Mouse (Mus musculus) A20 (cell line): Measurements from ENCODE around the gene Odf3l2.
A peak's percentile ranks its signal among the peaks of the same experiment; 100 is the strongest.

Experiments
- DNase-seq: peaks from one replicate; pipeline ENCODE4 v3.0.0-alpha.2; 2011; ENCODE audit warnings: low read depth, low spot score

Gene Odf3l2

DNA sequence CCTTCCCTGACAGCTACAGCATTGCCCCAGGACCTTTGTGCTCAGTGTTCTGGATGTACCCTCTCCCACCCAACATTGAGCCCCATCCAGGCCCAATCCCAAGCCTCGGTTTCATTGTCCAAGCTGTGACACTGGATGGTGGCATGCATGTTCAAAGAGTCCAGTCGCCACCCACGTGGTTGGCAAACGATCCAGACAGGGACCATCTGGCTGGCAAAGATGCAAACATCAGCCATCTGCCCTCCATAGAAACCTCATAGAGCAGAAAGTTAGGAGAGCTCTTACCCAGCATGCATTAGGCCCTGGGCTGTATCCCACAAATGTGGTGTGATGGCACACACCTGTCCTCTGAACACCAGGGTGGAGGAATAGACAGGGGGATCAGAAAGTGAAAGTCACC, 14.1 kb downstream of the Odf3l2 start:
- no peak for DNase-seq

- DNase-seq, result no peak
Observed at GRCm38 (mm10) chr10:79628377-79628776, 17.2 kb downstream of the Odf3l2 start.

DNA sequence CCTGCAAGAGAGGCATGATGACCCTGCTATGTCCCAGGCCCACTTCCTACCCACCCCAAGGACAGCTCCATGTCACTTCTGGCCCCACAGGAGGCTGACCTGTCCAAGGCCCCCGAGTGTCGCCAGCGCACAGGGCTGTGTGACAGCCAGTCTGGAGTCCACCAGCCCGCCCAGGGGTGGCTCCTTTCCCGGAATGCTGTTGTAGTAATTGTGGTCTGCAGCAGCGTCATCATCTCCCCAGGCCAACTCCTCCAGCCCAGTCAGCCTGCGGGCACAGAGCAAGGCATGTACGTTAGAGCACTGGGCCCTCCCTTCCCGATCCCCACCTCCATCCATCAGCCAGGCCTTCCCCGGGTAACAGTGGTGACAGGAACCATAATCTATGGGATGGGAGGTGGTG, 19.4 kb downstream of the Odf3l2 start:
- no peak for DNase-seq

DNA sequence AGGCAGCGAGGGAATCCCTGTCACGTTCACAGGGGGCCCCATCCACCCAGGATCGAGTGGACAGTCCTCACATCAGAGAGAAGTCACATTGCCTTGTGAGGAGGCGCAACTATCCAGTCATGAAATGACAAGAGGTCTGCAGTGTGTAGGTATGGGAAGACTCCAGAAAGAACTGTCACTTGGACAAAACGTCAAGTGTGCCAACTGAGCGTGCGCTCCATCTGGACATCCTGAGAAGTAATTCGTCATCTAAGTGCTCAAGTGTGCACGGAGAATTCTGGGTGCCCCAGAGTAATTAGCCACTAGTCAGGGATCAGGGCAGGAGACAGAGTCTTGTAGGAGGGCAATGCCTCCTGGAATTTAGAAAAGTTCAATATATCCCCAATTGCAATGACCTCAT, 20.1 kb downstream of the Odf3l2 start:
- DNase-seq, result no peak

DNA sequence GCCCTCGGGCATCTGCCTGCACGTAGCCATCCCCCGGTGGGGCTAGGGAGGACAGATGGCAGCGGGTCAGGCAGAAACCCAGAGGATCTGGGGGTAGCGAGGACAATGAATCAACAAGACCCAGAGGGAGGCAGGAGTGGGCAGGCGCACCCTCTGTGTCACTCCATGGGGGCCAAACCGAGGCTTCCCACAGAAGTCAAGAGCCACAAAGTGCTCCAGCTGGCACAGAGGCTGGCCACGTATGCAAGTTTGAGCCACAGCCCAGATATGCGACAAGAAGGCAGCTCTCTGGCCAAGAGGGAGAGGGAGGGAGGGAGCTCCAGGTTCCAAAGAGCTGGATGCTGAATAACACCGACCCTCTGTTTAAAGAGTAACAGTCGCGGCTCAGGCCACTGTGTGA, 21.6 kb downstream of the Odf3l2 start:
- no peak for DNase-seq

DNA sequence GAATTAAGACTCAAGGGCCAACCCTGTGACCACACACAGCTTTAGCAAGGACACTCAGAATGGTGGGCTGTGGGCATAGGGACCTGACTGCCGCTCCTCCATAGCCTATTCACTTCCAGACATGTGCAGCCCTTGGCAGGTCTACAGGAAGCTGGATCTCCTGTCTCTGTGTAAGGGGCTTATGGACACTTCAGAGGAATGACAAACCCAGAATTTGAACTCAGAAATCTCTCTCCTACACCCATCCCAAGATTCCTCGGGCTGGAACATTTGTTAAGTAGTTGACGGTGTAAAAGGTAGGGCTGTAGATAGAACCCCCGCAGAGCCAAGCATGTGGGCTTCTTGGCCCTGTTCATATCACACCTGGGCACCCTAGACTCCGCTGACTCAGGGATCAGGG, 29.2 kb downstream of the Odf3l2 start:
- no peak for DNase-seq

- DNase-seq, result no peak
Observed at GRCm38 (mm10) chr10:79615860-79616259, 29.7 kb downstream of the Odf3l2 start.

DNA sequence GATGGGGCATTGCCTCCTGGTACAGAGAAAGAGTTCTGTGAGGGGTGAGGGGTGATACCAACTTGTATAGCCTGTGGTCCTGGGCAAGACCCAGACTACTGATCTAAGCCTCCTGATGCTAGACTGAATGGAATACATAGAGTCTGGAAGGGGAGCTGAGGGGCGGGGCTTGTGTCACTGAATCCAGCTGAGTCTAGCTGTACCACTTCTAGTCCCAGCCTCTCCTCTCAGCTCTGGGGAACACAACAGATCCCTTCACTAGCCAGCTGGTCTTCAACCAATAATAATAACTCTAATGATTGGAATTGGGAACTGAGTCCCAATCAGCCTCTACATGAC, 31.3 kb downstream of the Odf3l2 start:
- DNase-seq, result no peak

DNA sequence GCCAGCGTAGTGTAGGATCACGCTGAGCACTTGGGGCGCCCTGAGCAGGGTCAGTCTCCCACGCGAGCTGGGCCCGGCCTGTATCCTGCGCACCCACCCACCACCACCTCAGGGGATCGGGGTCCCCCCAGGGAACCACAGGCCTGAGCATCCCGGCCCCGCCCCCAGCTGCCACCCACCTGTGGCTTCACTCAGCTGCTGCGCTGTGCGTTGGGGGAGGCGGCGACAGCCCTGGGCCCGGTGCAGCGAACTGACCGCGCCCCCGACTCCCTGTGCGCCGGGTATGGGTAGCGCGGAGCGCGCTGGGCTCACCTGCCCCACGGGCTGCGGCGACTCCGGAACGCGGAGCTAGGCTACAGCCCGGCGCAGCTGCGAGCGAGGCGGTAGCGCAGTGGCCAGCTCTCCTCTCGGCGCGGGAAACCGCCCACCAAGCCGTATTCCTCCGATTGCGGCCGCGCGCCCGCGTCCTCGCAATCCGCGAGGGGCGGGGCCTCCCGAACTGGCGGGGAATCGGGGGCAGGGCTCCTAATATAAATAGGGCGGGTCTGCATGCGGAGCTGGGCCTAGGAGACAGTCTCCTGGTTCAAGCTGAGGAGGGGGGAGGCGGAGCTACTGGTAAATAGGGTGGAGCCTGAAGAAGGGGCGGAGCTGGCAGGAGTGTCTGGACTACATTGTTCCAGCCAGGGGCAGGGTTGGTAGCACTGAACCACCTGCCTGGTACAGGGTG, 31.8 kb downstream of the Odf3l2 start, which contains the start of gene C2cd4c:
Gene C2cd4c (minus strand): TSS at position 448 of the 727 bp plus-strand sequence.
- DNase-seq, result peak; percentile 65

GRCm38 (mm10) chr10:79612192-79613135, 33.1 kb downstream of the Odf3l2 start:
- DNase-seq, result no peak

GRCm38 (mm10) chr10:79611296-79611695, 34.2 kb downstream of the Odf3l2 start:
- DNase-seq, result no peak

GRCm38 (mm10) chr10:79609276-79609675, 36.3 kb downstream of the Odf3l2 start:
- no peak for DNase-seq

DNA sequence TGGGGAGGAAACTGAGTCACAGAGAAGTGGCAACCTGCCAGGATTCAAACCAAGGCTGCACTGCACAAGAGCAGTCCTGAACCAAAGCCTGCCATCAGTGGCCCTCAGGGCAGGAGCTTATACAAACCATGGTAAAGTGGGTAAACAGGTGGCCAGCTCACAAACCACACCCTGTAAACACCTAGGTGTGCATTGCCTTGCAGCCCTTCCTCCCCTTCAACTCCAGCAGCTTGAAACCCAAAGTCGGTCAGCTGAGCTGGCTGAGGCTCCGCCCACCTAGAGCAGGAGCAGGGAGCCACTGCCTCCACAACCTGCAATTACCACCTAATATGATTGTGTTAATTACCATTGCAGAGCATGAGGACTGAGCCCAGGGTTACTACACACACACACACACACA, 37.6 kb downstream of the Odf3l2 start:
- no peak for DNase-seq

DNA sequence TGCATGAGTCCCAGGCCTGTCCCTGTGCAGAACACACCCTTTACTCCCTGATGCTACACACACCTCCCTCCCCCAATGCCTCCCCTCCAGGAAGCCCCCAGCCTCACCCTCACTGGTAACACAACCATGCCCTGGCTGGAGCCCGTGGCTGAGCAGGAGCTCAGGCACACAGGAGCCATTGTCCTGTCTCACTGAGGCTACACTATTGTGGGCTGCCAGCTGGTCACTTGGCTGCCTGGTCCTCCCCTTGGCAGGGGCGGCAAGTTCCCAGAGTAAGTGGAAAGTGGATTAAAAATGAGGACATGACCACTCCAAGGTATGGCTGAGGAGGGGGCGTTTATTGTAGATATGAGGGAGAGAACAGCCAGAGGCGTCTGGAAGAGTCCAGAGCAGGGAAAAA, 39.0 kb downstream of the Odf3l2 start:
- no peak for DNase-seq

GRCm38 (mm10) chr10:79597936-79598230, 47.7 kb downstream of the Odf3l2 start:
- DNase-seq, result no peak

- no peak for DNase-seq
Observed at GRCm38 (mm10) chr10:79597051-79597935, 48.2 kb downstream of the Odf3l2 start.

GRCm38 (mm10) chr10:79595590-79595929, 50.0 kb downstream of the Odf3l2 start:
- DNase-seq, result no peak

- DNase-seq, result peak; percentile 69
Observed at GRCm38 (mm10) chr10:79594872-79595589, 50.5 kb downstream of the Odf3l2 start.

GRCm38 (mm10) chr10:79594111-79594510, 51.4 kb downstream of the Odf3l2 start:
- no peak for DNase-seq

DNA sequence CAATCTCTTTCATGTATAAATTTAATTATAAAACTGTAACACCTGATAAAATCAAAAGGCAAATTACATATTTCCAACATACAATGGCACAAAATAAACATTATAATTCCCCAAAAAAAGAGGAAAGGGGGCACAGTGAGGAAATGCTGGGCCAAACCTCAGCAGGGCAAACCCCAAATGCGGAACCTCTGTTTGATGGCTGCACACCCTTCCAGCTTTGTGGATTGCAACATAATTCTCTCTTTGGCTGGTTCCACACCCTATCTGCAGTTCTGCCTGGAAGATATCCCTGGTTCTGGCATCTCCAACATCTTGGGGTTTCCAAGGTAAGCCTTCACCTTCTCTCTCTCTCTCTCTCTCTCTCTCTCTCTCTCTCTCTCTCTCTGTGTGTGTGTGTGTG, 54.8 kb downstream of the Odf3l2 start:
- no peak for DNase-seq
